Mouse (Mus musculus) hindbrain, embryonic 13.5 days (tissue): ENCODE measurements around the gene Vmn2r72. TPM values are rescaled to one million over a fixed set of nuclear protein-coding genes. Genes with fewer than 3 reads are reported as not detected.

Experiments used
- ATAC-seq: fragments of 200-750 bp; cut with Nextera tagmentation; 2 replicates; pipeline ENCODE4 v1.8.0; 2017; ENCODE audit warnings: moderate TSS enrichment; ENCODE audit not compliant: low FRiP score
- H3K27ac ChIP-seq: fragments of 300-500 bp; sonication (generic); 2 replicates; pipeline ENCODE4 v1.5.1; 2015; ENCODE audit warnings: inconsistent platforms, mild to moderate bottlenecking, moderate library complexity
- H3K27me3 ChIP-seq: fragments of 300-500 bp; sonication (generic); 2 replicates; pipeline ENCODE4 v1.6.1; 2015; ENCODE audit warnings: mild to moderate bottlenecking, inconsistent platforms
- H3K36me3 ChIP-seq: fragments of 300-500 bp; sonication (generic); 2 replicates; pipeline ENCODE4 v1.6.1; 2015; ENCODE audit warnings: mild to moderate bottlenecking, inconsistent platforms
- H3K4me1 ChIP-seq: fragments of 300-500 bp; sonication (generic); replicated peaks from 2 replicates; pipeline ENCODE4 v1.6.1; 2015; ENCODE audit warnings: inconsistent platforms
- H3K4me2 ChIP-seq: fragments of 300-500 bp; sonication (generic); 2 replicates; pipeline ENCODE4 v1.6.1; 2015; ENCODE audit warnings: inconsistent platforms, mild to moderate bottlenecking, moderate library complexity
- H3K4me3 ChIP-seq: fragments of 300-500 bp; sonication (generic); 2 replicates; pipeline ENCODE4 v1.5.1; 2015; ENCODE audit warnings: mild to moderate bottlenecking, inconsistent platforms
- H3K9ac ChIP-seq: fragments of 300-500 bp; sonication (generic); 2 replicates; pipeline ENCODE4 v1.6.1; 2015; ENCODE audit warnings: mild to moderate bottlenecking, inconsistent platforms
- H3K9me3 ChIP-seq: fragments of 300-500 bp; sonication (generic); 2 replicates; pipeline ENCODE4 v1.6.1; 2016; ENCODE audit warnings: inconsistent platforms
- WGBS: fragments of 180-500 bp; shearing (Covaris S2); methylation state at CpG from one replicate; pipeline ENCODE4 v1.1.7; 2015; 5-methylcytosine and 5-hydroxymethylcytosine counted together
- polyA plus RNA-seq: library from polyadenylated mRNA; unstranded; fragments of >200 nt; fragmentation: Nextera tagmentation; extraction: Ambion mirVana; gene quantifications from 2 replicates; pipeline ENCODE4 v1.2.1, GENCODE M21; 2015

Vmn2r72 gene
- polyA plus RNA-seq = not detected in 2 replicates

DNA sequence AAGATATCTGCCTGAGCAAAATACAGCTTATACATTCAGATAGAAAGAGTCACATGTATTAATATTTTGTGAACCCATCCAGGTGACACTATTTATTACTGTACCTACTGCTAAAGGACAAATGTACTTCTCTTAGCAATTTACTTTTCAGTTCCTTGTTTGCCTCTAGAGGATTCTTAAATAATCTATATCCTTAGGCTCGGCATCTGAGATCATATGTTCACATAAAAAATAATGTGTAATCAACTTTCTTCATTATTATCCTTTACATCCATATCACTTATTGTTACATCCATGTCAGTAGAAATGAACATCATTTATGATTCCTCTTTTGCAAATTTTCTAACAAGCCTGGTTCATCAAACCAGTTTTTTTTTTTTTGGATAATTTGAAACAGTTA, at the start of gene Vmn2r72:
Gene Vmn2r72 (minus strand): TSS at position 101 of the 400 bp plus-strand sequence.
- no peak within 1 kb of the TSS for H3K4me3 ChIP-seq
- no peaks in the 10 kb centered on the region for H3K4me1 ChIP-seq
- H3K9ac ChIP-seq = no peak within 1 kb of the TSS
- WGBS = 86% methylated on average over 1 of the region's 1 CpGs
- H3K4me2 ChIP-seq = no peak within 1 kb of the TSS
- no peaks in the 10 kb centered on the region for H3K36me3 ChIP-seq
- no peak within 1 kb of the TSS for H3K27ac ChIP-seq
- no peaks in the 10 kb centered on the region for H3K9me3 ChIP-seq
- H3K27me3 ChIP-seq = no peaks in the 10 kb centered on the region
- ATAC-seq = no peak

Other genes with a start within 250 kb of the Vmn2r72 start
- gene Vmn2r71, start 192.0 kb downstream of the Vmn2r72 start, polyA plus RNA-seq = not detected in 2 replicates
- not detected in 2 replicates for gene Vmn2r70, start 185.9 kb downstream of the Vmn2r72 start, polyA plus RNA-seq
- not detected in 2 replicates for gene Vmn2r73, start 121.2 kb upstream of the Vmn2r72 start, polyA plus RNA-seq
- gene Vmn2r74, start 206.5 kb upstream of the Vmn2r72 start, polyA plus RNA-seq = not detected in 2 replicates